Mouse (Mus musculus): ENCODE results near the gene Gabrg3. TPM values are rescaled to one million over a fixed set of nuclear protein-coding genes. Genes with fewer than 3 reads are reported as not detected.
"Not testable (repeated sequence)": the region's sequence is repeated elsewhere in the genome, so short reads cannot be mapped to it uniquely, and the experiment has no call there.

Gabrg3 gene
- polyA plus RNA-seq, 1 experiment from 2014 or later: 1.5 TPM

DNA sequence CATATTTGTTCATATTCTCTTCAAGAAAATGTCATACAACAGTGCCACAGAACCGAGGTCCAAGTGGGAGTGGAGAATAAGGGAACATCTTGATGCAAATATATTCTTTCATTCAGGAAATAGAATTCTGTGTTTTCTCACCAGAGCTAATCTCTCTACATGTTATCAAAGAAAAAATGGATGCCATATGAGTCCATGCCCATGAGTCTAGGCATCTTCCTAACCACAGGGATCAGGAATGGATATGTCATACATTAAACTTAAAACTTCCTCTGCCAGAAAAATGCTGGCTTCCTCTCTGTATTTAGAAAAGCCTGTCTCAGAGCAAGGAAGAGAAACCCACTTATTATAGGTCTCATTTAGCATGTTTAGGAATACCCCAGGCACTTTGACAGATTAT lies 92.9 kb downstream of the Gabrg3 start:
- ATAC-seq (ENCODE audit: low FRiP score, low read depth): no peak
- 81% methylated on average over 1 of the region's 1 CpGs for WGBS
- Histone ChIP-seq H3K27ac (no peak overlapping the region), H3K9ac (no peak overlapping the region), H3K36me3 (no peaks in the 10 kb centered on the region), H3K9me3 (no peaks in the 10 kb centered on the region), H3K4me3 (no peak overlapping the region), H3K27me3 (no peaks in the 10 kb centered on the region), H3K4me1 (no peaks in the 10 kb centered on the region), H3K4me2 (replicated peaks) (no peak overlapping the region)

DNA sequence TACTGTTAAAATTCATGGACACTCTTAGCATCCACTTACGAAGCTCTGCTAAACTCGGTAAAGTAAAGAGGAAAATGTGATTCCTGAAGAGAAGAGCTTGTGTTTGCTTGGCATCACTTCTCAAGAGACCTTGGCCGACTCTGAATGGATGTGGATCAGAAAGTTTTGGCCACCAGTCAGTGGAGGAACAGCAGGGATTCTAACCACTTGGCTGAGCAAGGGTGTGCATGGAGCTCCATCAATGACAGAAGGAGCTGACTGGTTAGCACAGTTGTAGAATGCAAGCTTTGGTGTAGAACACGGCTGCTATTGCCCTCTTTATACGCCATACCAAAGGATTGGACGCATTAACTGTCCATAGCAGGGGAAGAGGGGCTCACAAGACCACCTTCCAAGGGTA lies 93.4 kb downstream of the Gabrg3 start:
- no peak overlapping the region for H3K4me3 ChIP-seq
- no peaks in the 10 kb centered on the region for H3K4me1 ChIP-seq
- ATAC-seq (ENCODE audit: low FRiP score, low read depth): no peak
- H3K27me3 ChIP-seq: no peaks in the 10 kb centered on the region
- no peaks in the 10 kb centered on the region for H3K9me3 ChIP-seq
- no peaks in the 10 kb centered on the region for H3K36me3 ChIP-seq
- no peak overlapping the region for H3K4me2 ChIP-seq (replicated peaks)
- H3K27ac ChIP-seq: no peak overlapping the region
- no peak overlapping the region for H3K9ac ChIP-seq
- 87% methylated on average over 6 of the region's 6 CpGs for WGBS

GRCm38 (mm10) chr7:57283186-57283585 lies 103.8 kb downstream of the Gabrg3 start:
- no peak overlapping the region for H3K4me2 ChIP-seq (replicated peaks)
- no peak for ATAC-seq (ENCODE audit: low FRiP score, low read depth)
- no peaks in the 10 kb centered on the region for H3K27me3 ChIP-seq
- no peak overlapping the region for H3K4me3 ChIP-seq
- no peaks in the 10 kb centered on the region for H3K9me3 ChIP-seq
- WGBS: 85% methylated on average over 6 of the region's 6 CpGs
- H3K4me1 ChIP-seq: no peaks in the 10 kb centered on the region
- no peaks in the 10 kb centered on the region for H3K36me3 ChIP-seq
- no peak overlapping the region for H3K9ac ChIP-seq
- no peak overlapping the region for H3K27ac ChIP-seq

GRCm38 (mm10) chr7:57278841-57279240 lies 108.1 kb downstream of the Gabrg3 start:
- H3K9me3 ChIP-seq: no peaks in the 10 kb centered on the region
- no peak overlapping the region for H3K27ac ChIP-seq
- no peak overlapping the region for H3K4me2 ChIP-seq (replicated peaks)
- no peaks in the 10 kb centered on the region for H3K4me1 ChIP-seq
- 74% methylated on average over 3 of the region's 3 CpGs for WGBS
- no peak for ATAC-seq (ENCODE audit: low FRiP score, low read depth)
- H3K36me3 ChIP-seq: no peaks in the 10 kb centered on the region
- no peak overlapping the region for H3K9ac ChIP-seq
- H3K4me3 ChIP-seq: no peak overlapping the region
- H3K27me3 ChIP-seq: no peaks in the 10 kb centered on the region

DNA sequence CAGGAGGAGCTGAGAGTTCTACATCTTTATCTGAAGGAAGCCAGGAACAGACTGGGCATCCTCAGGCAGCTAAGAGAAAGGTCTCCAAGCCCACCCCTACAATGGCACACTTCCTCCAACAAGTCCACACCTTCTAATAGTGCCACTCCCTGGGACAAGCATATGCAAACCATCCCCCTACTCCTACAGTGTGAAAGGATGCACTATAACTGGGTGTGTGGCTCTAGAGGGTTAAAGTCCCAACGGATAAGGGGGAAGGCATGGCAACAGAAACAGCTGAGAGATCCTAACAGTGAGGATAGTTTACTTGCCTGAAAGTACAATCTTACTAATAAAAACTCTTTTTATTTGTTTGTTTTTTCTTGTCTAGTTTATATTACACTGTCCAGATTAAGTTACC lies 126.8 kb downstream of the Gabrg3 start:
- H3K27me3 ChIP-seq: no peaks in the 10 kb centered on the region
- H3K27ac ChIP-seq: no peak overlapping the region
- H3K36me3 ChIP-seq: no peaks in the 10 kb centered on the region
- 73% methylated on average over 1 of the region's 1 CpGs for WGBS
- H3K4me2 ChIP-seq (replicated peaks): no peak overlapping the region
- no peaks in the 10 kb centered on the region for H3K4me1 ChIP-seq
- no peak overlapping the region for H3K4me3 ChIP-seq
- H3K9me3 ChIP-seq: no peaks in the 10 kb centered on the region
- no peak for ATAC-seq (ENCODE audit: low FRiP score, low read depth)
- H3K9ac ChIP-seq: no peak overlapping the region

DNA sequence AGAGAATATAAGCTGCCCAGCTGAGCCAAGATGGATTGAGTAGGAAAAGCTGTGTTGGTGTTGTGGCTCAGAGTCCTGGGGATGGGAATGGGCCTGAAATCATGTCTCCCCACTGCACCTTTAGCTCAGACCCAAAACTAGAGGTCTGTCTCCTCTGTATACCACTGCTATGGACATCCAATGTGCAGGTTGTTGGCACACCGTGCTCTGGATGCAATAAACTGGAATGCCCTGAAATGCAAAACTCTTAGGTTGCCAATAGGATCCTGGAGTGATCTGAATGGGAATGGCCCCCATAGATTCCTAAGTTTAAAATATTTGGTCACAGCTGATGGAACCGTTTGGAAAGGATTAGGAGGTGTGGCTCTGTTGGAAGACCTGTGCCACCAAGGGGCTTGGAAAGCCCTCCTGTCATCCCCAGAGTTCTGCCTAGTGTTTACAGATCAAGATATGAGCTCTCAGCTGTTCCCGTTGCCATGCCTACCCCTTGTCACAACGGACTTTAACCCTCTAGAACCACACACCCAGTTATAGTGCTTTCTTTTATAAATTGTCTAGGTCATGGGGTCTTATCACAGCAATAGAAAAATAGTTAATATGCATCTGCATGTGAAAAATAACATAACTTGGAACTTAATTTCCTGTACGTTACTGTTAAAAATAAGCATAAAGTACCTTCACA lies 128.0 kb downstream of the Gabrg3 start:
- H3K9me3 ChIP-seq: no peaks in the 10 kb centered on the region
- H3K36me3 ChIP-seq: no peaks in the 10 kb centered on the region
- no peak for ATAC-seq (ENCODE audit: low FRiP score, low read depth)
- H3K4me1 ChIP-seq: no peaks in the 10 kb centered on the region
- no peaks in the 10 kb centered on the region for H3K27me3 ChIP-seq
- no peak overlapping the region for H3K4me2 ChIP-seq (replicated peaks)
- no peak overlapping the region for H3K9ac ChIP-seq
- H3K4me3 ChIP-seq: no peak overlapping the region
- WGBS: 76% methylated on average over 5 of the region's 5 CpGs
- no peak overlapping the region for H3K27ac ChIP-seq

DNA sequence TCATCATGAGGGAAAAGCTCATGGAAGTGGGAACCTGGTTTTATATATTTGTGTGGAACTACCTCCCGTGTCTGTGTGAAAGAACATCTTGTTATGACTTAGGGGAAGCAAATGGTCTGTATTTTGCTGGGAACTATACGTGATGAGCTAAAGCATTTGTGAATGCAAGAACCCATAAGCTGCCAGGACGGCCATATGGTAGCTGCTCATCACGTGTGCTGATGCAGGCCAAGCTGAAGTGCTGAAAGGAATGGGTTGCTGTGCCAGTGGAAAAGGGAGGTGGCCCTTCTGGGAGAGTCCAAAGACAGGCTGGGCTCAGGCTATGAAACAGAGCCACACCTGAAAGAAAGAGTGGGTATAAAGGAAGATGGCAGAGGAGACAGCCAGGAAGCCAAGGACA lies 143.0 kb downstream of the Gabrg3 start:
- Histone ChIP-seq H3K27me3 (no peaks in the 10 kb centered on the region), H3K27ac (no peak overlapping the region), H3K4me3 (no peak overlapping the region), H3K36me3 (no peaks in the 10 kb centered on the region), H3K4me1 (no peaks in the 10 kb centered on the region), H3K4me2 (replicated peaks) (no peak overlapping the region), H3K9me3 (no peaks in the 10 kb centered on the region), H3K9ac (no peak overlapping the region)
- 84% methylated on average over 4 of the region's 4 CpGs for WGBS
- ATAC-seq (ENCODE audit: low FRiP score, low read depth): no peak

GRCm38 (mm10) chr7:57214119-57214518 lies 172.9 kb downstream of the Gabrg3 start:
- no peak overlapping the region for H3K4me2 ChIP-seq (replicated peaks)
- H3K9me3 ChIP-seq: no peaks in the 10 kb centered on the region
- H3K4me3 ChIP-seq: no peak overlapping the region
- no peaks in the 10 kb centered on the region for H3K36me3 ChIP-seq
- WGBS: 62% methylated on average over 1 of the region's 1 CpGs
- H3K27me3 ChIP-seq: no peaks in the 10 kb centered on the region
- ATAC-seq (ENCODE audit: low FRiP score, low read depth): no peak
- no peak overlapping the region for H3K27ac ChIP-seq
- no peaks in the 10 kb centered on the region for H3K4me1 ChIP-seq
- H3K9ac ChIP-seq: no peak overlapping the region

- Histone ChIP-seq H3K9ac (no peak overlapping the region), H3K36me3 (no peaks in the 10 kb centered on the region), H3K4me1 (no peaks in the 10 kb centered on the region), H3K4me3 (no peak overlapping the region), H3K27ac (no peak overlapping the region), H3K4me2 (replicated peaks) (no peak overlapping the region), H3K27me3 (no peaks in the 10 kb centered on the region), H3K9me3 (no peaks in the 10 kb centered on the region)
- no peak for ATAC-seq (ENCODE audit: low FRiP score, low read depth)
- 77% methylated on average over 1 of the region's 1 CpGs for WGBS
These were observed 201.0 kb downstream of the Gabrg3 start for GRCm38 (mm10) chr7:57186015-57186414.

- WGBS: 59% methylated on average over 2 of the region's 2 CpGs
- H3K27me3 ChIP-seq; H3K4me2 ChIP-seq (replicated peaks); H3K9me3 ChIP-seq; ATAC-seq (ENCODE audit: low FRiP score, low read depth); H3K4me3 ChIP-seq; H3K36me3 ChIP-seq; H3K4me1 ChIP-seq; H3K27ac ChIP-seq; H3K9ac ChIP-seq: not testable (repeated sequence)
These were observed 211.0 kb downstream of the Gabrg3 start for GRCm38 (mm10) chr7:57175891-57176545.

DNA sequence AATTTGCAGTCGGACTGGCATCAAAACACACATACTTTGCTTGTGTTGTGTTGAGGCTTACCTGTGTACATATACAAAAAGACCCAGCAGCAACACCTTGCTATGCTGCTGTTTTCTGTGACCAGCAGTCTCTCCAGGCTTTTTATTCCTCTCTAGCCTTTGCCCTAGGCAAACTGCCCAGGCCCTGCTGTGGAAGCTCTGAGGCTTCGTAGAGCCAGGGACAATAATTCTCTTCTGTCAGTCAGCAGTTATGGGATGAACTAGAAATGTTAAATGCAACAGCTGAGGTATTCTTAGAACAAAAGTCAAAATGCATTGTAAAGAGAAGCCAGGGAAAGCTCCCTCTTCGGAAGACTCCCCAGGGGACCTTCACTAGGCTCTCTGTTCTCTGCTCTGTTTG lies 220.1 kb downstream of the Gabrg3 start:
- no peaks in the 10 kb centered on the region for H3K36me3 ChIP-seq
- H3K4me2 ChIP-seq (replicated peaks): no peak overlapping the region
- no peak overlapping the region for H3K27ac ChIP-seq
- no peak overlapping the region for H3K9ac ChIP-seq
- 72% methylated on average over 3 of the region's 3 CpGs for WGBS
- H3K9me3 ChIP-seq: no peaks in the 10 kb centered on the region
- H3K27me3 ChIP-seq: no peaks in the 10 kb centered on the region
- no peak overlapping the region for H3K4me3 ChIP-seq
- H3K4me1 ChIP-seq: no peaks in the 10 kb centered on the region
- ATAC-seq (ENCODE audit: low FRiP score, low read depth): no peak

GRCm38 (mm10) chr7:57158211-57158610 lies 228.8 kb downstream of the Gabrg3 start:
- no peak for ATAC-seq (ENCODE audit: low FRiP score, low read depth)
- 82% methylated on average over 3 of the region's 3 CpGs for WGBS
- H3K4me3 ChIP-seq: no peak overlapping the region
- no peaks in the 10 kb centered on the region for H3K36me3 ChIP-seq
- no peak overlapping the region for H3K4me2 ChIP-seq (replicated peaks)
- no peak overlapping the region for H3K9ac ChIP-seq
- H3K9me3 ChIP-seq: no peaks in the 10 kb centered on the region
- H3K4me1 ChIP-seq: no peaks in the 10 kb centered on the region
- H3K27ac ChIP-seq: no peak overlapping the region
- no peaks in the 10 kb centered on the region for H3K27me3 ChIP-seq

- Histone ChIP-seq H3K4me1 (no peaks in the 10 kb centered on the region), H3K4me3 (no peak overlapping the region), H3K4me2 (replicated peaks) (no peak overlapping the region)
These were observed 233.2 kb downstream of the Gabrg3 start for GRCm38 (mm10) chr7:57153743-57154142.

More at GRCm38 (mm10) chr7:57153743-57154142, 233.2 kb downstream of the Gabrg3 start:
- no peak for ATAC-seq (ENCODE audit: low FRiP score, low read depth)
- Histone ChIP-seq H3K27ac (no peak overlapping the region), H3K27me3 (no peaks in the 10 kb centered on the region), H3K9me3 (no peaks in the 10 kb centered on the region), H3K36me3 (no peaks in the 10 kb centered on the region), H3K9ac (no peak overlapping the region)
- WGBS: 54% methylated on average over 5 of the region's 5 CpGs

All from limb, embryonic 13.5 days (tissue).